Mouse (Mus musculus): ENCODE results near the gene Foxc1. TPM values are rescaled to one million over a fixed set of nuclear protein-coding genes. Genes with fewer than 3 reads are reported as not detected.

The Foxc1 gene
- polyA plus RNA-seq, 1 experiment from 2014 or later, result 1.4 TPM

DNA sequence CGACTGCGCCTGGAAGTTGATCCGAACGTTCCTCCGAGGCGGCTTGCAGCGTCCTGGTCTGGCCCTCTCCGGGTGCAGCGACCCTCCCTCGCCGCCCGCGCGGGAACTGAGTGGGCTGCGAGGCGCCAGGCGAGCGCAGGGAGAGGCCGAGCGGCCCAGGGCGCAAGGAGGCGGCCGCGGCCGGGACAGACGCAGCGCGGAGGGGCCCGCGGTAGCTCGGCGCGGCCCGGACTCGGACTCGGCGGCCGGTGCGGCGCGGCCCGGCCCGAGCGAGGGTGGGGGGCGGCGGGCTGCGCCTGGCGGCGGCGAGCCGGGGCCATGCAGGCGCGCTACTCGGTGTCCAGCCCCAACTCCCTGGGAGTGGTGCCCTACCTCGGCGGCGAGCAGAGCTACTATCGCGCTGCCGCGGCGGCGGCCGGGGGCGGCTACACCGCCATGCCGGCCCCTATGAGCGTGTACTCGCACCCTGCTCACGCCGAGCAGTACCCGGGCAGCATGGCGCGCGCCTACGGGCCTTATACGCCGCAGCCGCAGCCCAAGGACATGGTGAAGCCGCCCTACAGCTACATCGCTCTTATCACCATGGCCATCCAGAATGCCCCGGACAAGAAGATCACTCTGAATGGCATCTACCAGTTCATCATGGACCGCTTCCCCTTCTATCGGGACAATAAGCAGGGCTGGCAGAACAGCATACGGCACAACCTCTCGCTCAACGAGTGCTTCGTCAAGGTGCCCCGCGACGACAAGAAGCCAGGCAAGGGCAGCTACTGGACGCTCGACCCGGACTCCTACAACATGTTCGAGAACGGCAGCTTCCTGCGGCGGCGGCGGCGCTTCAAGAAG is 680 bp downstream of the Foxc1 start:
- Histone ChIP-seq H3K4me2 (peak overlapping the region; percentile 84), H3K27me3 (replicated peaks) (peaks cover 74% of the 10 kb centered on the region), H3K36me3 (no peaks in the 10 kb centered on the region; the same call in 1 of the 2 replicates), H3K27ac (replicated peaks) (peak overlapping the region; percentile 97), H3K4me1 (peaks cover 39% of the 10 kb centered on the region), H3K9ac (peak overlapping the region; percentile 89), H3K9me3 (no peaks in the 10 kb centered on the region), H3K4me3 (peak overlapping the region; percentile 72)
- under 1% methylated on average over 95 of the region's 101 CpGs for WGBS
- no peak for ATAC-seq (ENCODE audit: extremely low read depth, insufficient number of reproducible peaks, low FRiP score, low TSS enrichment)

DNA sequence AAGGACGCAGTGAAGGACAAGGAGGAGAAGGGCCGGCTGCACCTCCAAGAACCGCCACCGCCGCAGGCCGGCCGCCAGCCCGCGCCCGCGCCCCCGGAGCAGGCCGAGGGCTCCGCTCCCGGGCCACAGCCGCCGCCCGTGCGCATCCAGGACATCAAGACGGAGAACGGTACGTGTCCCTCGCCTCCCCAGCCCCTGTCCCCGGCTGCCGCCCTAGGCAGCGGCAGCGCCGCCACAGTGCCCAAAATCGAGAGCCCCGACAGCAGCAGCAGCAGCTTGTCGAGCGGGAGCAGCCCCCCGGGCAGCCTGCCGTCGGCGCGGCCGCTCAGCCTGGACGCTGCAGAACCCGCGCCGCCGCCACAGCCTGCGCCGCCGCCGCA is 1.3 kb downstream of the Foxc1 start:
- H3K27me3 ChIP-seq (replicated peaks), result peaks cover 76% of the 10 kb centered on the region
- H3K4me1 ChIP-seq, result peaks cover 38% of the 10 kb centered on the region
- H3K4me2 ChIP-seq, result peak overlapping the region; percentile 84
- under 1% methylated on average over 43 of the region's 47 CpGs for WGBS
- no peaks in the 10 kb centered on the region for H3K9me3 ChIP-seq
- peak overlapping the region; percentile 97 for H3K27ac ChIP-seq (replicated peaks)
- H3K9ac ChIP-seq, result peak overlapping the region; percentile 89
- no peak for ATAC-seq (ENCODE audit: extremely low read depth, insufficient number of reproducible peaks, low FRiP score, low TSS enrichment)
- H3K36me3 ChIP-seq, result no peaks in the 10 kb centered on the region; the same call in 1 of the 2 replicates
- peak overlapping the region; percentile 72 for H3K4me3 ChIP-seq

DNA sequence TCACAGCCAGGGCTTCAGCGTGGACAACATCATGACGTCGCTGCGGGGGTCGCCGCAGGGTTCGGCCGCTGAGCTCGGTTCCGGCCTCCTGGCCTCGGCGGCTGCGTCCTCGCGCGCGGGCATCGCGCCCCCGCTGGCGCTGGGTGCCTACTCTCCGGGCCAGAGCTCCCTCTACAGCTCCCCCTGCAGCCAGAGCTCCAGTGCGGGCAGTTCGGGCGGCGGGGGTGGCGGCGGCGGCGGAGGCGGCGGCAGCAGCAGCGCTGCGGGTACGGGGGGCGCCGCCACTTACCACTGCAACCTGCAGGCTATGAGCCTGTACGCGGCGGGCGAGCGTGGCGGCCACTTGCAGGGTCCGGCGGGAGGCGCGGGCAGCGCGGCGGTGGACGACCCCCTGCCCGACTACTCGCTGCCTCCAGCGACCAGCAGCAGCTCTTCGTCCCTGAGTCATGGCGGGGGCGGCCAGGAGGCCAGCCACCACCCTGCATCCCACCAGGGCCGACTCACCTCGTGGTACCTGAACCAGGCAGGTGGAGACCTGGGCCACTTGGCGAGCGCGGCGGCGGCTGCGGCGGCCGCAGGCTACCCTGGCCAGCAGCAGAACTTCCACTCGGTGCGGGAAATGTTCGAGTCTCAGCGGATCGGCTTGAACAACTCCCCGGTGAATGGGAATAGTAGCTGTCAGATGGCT is 1.8 kb downstream of the Foxc1 start:
- Histone ChIP-seq H3K36me3 (no peaks in the 10 kb centered on the region; the same call in 1 of the 2 replicates), H3K4me1 (peaks cover 36% of the 10 kb centered on the region), H3K27ac (replicated peaks) (peak overlapping the region; percentile 97), H3K4me3 (peak overlapping the region; percentile 72), H3K27me3 (replicated peaks) (peaks cover 76% of the 10 kb centered on the region), H3K4me2 (peak overlapping the region; percentile 84), H3K9me3 (no peaks in the 10 kb centered on the region), H3K9ac (peak overlapping the region; percentile 89)
- WGBS, result under 1% methylated on average over 73 of the region's 73 CpGs
- no peak for ATAC-seq (ENCODE audit: extremely low read depth, insufficient number of reproducible peaks, low FRiP score, low TSS enrichment)

DNA sequence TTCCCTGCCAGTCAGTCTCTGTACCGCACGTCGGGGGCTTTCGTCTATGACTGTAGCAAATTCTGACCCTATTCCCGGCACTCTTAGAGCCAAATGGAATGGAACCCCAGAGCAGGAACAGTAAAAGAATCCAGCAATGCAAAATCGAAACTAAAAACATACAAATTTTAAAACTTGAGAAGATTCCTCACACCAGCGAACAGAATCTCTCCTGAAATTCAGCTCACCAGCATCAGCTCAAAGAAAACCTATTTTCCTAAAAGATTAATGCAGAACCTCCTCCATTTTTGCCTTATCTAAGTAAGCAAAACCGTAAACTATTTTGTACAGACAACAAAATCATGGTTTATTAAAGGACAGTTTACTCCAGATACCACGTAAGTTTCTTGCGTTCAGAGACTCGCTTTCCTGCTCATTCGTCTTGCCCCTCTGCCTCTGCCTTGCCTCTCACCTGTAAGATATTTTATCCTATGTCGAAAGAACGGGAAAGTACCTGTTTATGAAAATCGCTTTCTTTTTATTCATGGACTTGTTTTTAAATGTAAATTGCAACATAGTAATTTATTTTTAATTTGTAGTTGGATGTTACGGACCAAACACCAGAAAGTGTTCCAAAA is 2.5 kb downstream of the Foxc1 start:
- ATAC-seq (ENCODE audit: extremely low read depth, insufficient number of reproducible peaks, low FRiP score, low TSS enrichment), result no peak
- peak overlapping the region; percentile 84 for H3K4me2 ChIP-seq

GRCm38 (mm10) chr13:31809701-31810100 is 3.3 kb downstream of the Foxc1 start:
- Histone ChIP-seq H3K9ac (peak overlapping the region; percentile 77), H3K27ac (replicated peaks) (peak overlapping the region; percentile 66; the same call in 1 of the 2 replicates), H3K9me3 (no peaks in the 10 kb centered on the region), H3K4me3 (peak overlapping the region; percentile 72), H3K36me3 (no peaks in the 10 kb centered on the region; the same call in 1 of the 2 replicates), H3K27me3 (replicated peaks) (peaks cover 76% of the 10 kb centered on the region), H3K4me2 (peak overlapping the region; percentile 59), H3K4me1 (peaks cover 35% of the 10 kb centered on the region)
- no peak for ATAC-seq (ENCODE audit: extremely low read depth, insufficient number of reproducible peaks, low FRiP score, low TSS enrichment)
- 16% methylated on average over 6 of the region's 6 CpGs for WGBS

More for the DNA sequence above, 2.5 kb downstream of the Foxc1 start:
- H3K9ac ChIP-seq, result peak overlapping the region; percentile 89
- peak overlapping the region; percentile 97 for H3K27ac ChIP-seq (replicated peaks)
- 8% methylated on average over 16 of the region's 16 CpGs for WGBS
- H3K27me3 ChIP-seq (replicated peaks), result peaks cover 76% of the 10 kb centered on the region
- peaks cover 31% of the 10 kb centered on the region for H3K4me1 ChIP-seq
- peak overlapping the region; percentile 72 for H3K4me3 ChIP-seq
- H3K36me3 ChIP-seq, result no peaks in the 10 kb centered on the region; the same call in 1 of the 2 replicates
- no peaks in the 10 kb centered on the region for H3K9me3 ChIP-seq

DNA sequence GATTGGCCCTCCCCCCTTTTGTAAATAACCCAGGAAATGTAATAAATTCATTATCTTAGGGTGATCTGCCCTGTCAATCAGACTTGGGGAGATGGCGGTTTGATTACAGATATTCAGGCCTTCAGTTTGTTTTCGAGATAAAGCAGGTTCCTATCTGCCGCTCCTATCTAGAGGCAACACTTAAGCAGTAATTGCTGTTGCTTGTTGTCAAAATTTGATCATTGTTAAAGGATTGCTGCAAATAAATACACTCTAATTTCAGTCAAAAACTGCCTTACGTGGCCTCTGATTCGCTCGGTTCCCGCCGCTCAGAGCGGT is 3.9 kb downstream of the Foxc1 start:
- Histone ChIP-seq H3K9me3 (no peaks in the 10 kb centered on the region), H3K4me2 (peak overlapping the region; percentile 71), H3K9ac (peak overlapping the region; percentile 87), H3K36me3 (no peaks in the 10 kb centered on the region; the same call in 1 of the 2 replicates), H3K4me1 (peaks cover 40% of the 10 kb centered on the region), H3K27ac (replicated peaks) (peak overlapping the region; percentile 79), H3K27me3 (replicated peaks) (peaks cover 76% of the 10 kb centered on the region), H3K4me3 (peak overlapping the region; percentile 59)
- whole genome bisulfite sequencing, result 5% methylated on average over 9 of the region's 9 CpGs
- ATAC-seq (ENCODE audit: extremely low read depth, insufficient number of reproducible peaks, low FRiP score, low TSS enrichment), result no peak

- peak overlapping the region; percentile 87 for H3K9ac ChIP-seq
- no peak for ATAC-seq (ENCODE audit: extremely low read depth, insufficient number of reproducible peaks, low FRiP score, low TSS enrichment)
- no peaks in the 10 kb centered on the region for H3K9me3 ChIP-seq
- 1% methylated on average over 61 of the region's 65 CpGs for WGBS
- peak overlapping the region; percentile 71 for H3K4me2 ChIP-seq
- H3K4me3 ChIP-seq, result peak overlapping the region; percentile 59
- peaks cover 76% of the 10 kb centered on the region for H3K27me3 ChIP-seq (replicated peaks)
- H3K27ac ChIP-seq (replicated peaks), result peak overlapping the region; percentile 79
- no peaks in the 10 kb centered on the region; the same call in 1 of the 2 replicates for H3K36me3 ChIP-seq
- peaks cover 40% of the 10 kb centered on the region for H3K4me1 ChIP-seq
These were observed 4.5 kb downstream of the Foxc1 start for GRCm38 (mm10) chr13:31810693-31811541.

DNA sequence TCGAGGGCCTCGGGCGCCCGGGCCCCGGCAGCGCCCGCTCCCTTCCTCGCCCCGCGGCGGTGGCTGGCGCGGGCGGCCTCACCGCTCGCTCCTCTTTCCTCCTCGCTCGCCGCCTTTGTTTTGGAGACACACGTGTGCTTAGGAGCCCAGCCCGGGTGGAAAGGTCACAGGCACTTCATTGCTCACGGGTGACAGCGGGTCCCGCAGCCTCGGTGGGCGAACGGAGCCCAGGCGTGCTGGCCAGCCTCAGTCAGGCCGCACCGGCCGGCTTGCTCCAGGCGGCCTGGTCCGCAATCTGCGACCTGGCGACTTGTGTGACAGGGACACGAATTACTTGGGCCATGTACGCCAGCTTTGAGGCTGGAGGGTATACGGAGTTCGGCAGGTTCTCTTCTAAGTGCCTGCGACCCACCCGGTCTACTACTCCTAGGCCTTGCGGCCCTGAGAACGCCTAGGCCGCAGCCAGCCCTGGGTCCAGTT is 5.1 kb downstream of the Foxc1 start:
- WGBS, result 12% methylated on average over 44 of the region's 44 CpGs
- no peak for ATAC-seq (ENCODE audit: extremely low read depth, insufficient number of reproducible peaks, low FRiP score, low TSS enrichment)
- Histone ChIP-seq H3K36me3 (no peaks in the 10 kb centered on the region; the same call in 1 of the 2 replicates), H3K9me3 (no peaks in the 10 kb centered on the region), H3K27ac (replicated peaks) (peak overlapping the region; percentile 79), H3K27me3 (replicated peaks) (peaks cover 79% of the 10 kb centered on the region), H3K9ac (peak overlapping the region; percentile 87), H3K4me3 (peak overlapping the region; percentile 59), H3K4me2 (peak overlapping the region; percentile 71), H3K4me1 (peaks cover 45% of the 10 kb centered on the region)

- 73% methylated on average over 2 of the region's 2 CpGs for WGBS
- H3K27ac ChIP-seq (replicated peaks), result peak overlapping the region; percentile 37; the same call in 1 of the 2 replicates
These were observed 6.3 kb downstream of the Foxc1 start for GRCm38 (mm10) chr13:31812701-31813100.

DNA sequence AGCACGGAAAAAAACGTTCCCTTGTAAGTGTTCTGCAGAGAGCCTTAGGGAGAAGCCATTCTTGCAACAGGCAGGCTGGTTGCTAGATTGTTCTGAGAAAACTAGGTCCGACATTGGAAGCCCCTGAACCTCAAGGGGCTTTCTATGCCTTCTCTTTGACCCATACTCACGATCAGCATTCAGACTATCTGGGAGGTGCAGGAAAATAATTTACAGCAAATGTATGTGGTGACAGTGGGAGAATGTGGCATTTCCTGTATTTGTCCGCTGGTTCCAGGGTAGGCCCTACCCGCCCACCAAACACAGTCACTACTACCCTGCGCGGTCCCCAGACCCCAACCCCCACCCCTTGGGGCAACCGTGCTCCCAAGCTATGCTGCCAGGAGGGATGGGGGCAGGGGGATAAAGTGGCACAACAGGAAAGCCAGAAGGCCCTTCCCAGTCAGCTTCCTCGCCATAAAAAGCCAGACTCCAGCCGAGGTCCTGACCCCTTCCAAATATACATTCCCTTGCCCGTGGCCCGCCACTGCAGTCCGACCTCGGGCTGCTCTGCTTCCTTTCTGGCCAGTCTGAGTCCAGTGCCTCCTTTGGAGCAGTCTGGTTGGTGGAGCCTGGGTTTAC is 9.1 kb downstream of the Foxc1 start:
- Histone ChIP-seq H3K4me1 (peaks cover 41% of the 10 kb centered on the region), H3K36me3 (no peaks in the 10 kb centered on the region), H3K9ac (peak overlapping the region; percentile 45; the same call in 1 of the 2 replicates), H3K27me3 (replicated peaks) (peaks cover 94% of the 10 kb centered on the region), H3K4me3 (no peak overlapping the region), H3K4me2 (peak overlapping the region; percentile 71), H3K9me3 (no peaks in the 10 kb centered on the region), H3K27ac (replicated peaks) (peak overlapping the region; percentile 63)
- WGBS, result 44% methylated on average over 15 of the region's 15 CpGs
- no peak for ATAC-seq (ENCODE audit: extremely low read depth, insufficient number of reproducible peaks, low FRiP score, low TSS enrichment)

More at GRCm38 (mm10) chr13:31812701-31813100, 6.3 kb downstream of the Foxc1 start:
- H3K4me1 ChIP-seq, result peaks cover 42% of the 10 kb centered on the region
- peaks cover 87% of the 10 kb centered on the region for H3K27me3 ChIP-seq (replicated peaks)
- ATAC-seq (ENCODE audit: extremely low read depth, insufficient number of reproducible peaks, low FRiP score, low TSS enrichment), result no peak
- H3K9ac ChIP-seq, result peak overlapping the region; percentile 71
- peak overlapping the region; percentile 59 for H3K4me3 ChIP-seq
- H3K36me3 ChIP-seq, result no peaks in the 10 kb centered on the region; the same call in 1 of the 2 replicates
- H3K4me2 ChIP-seq, result peak overlapping the region; percentile 71
- H3K9me3 ChIP-seq, result no peaks in the 10 kb centered on the region

Measured in heart, embryonic 13.5 days (tissue).